8 mouse cellular contexts compared by ENCODE assay signal in genomic region chr9:114672703-114673561, GRCm38 (mm10). TPM values are rescaled to one million over a fixed set of nuclear protein-coding genes. Genes with fewer than 3 reads are reported as not detected.
A peak's percentile ranks its signal among the peaks of the same experiment; 100 is the strongest.
DNase-seq lines count a peak whose midpoint lies in the region; ATAC-seq and TF ChIP-seq lines count a peak whose summit lies in the region.

No protein-coding gene starts in this region.

- H3K4me2 ChIP-seq in hindbrain, embryonic 13.5 days, result peak overlapping the region; percentile 61

- no peaks in the 10 kb centered on the region for H3K4me1 ChIP-seq in bone marrow, adult 2 months (ENCODE audit: control insufficient read depth, insufficient read depth, low read length)
- peaks cover 13% of the 10 kb centered on the region for H3K4me1 ChIP-seq in forebrain, embryonic 10.5 days
- H3K4me1 ChIP-seq in hindbrain, embryonic 13.5 days (replicated peaks), result peaks cover 9% of the 10 kb centered on the region
- H3K4me1 ChIP-seq in megakaryocyte, embryonic 14.5 days, result peaks cover 26% of the 10 kb centered on the region

- H3K36me3 ChIP-seq in forebrain, embryonic 10.5 days (replicated peaks), result no peaks in the 10 kb centered on the region
- no peaks in the 10 kb centered on the region for H3K36me3 ChIP-seq in hindbrain, embryonic 13.5 days
- H3K36me3 ChIP-seq in megakaryocyte, embryonic 14.5 days (replicated peaks; ENCODE audit: low read length), result no peaks in the 10 kb centered on the region

- TF ChIP-seq POLR2A in bone marrow, adult 2 months (IDR thresholded peaks at IDR 0.05; ENCODE audit: borderline replicate concordance, control insufficient read depth, low read depth, low read length), result no peak

- 0 out of 2 replicates have a peak, but pooled peaks cover 5% of the 10 kb centered on the region for H3K27me3 ChIP-seq in forebrain, embryonic 10.5 days (ENCODE audit: poor library complexity, severe bottlenecking)
- no peaks in the 10 kb centered on the region for H3K27me3 ChIP-seq in hindbrain, embryonic 13.5 days
- peaks cover 42% of the 10 kb centered on the region for H3K27me3 ChIP-seq in megakaryocyte, embryonic 14.5 days (replicated peaks)

- intact Hi-C loops in gastrocnemius, adult 2 months (cut with DNase I), result no loop called here

- DNase-seq in gastrocnemius, adult 2 months, result peak; percentile 39
- DNase-seq in gastrocnemius, adult 8-10 months (ENCODE audit: low spot score in 2 of 2), result no peak
- peak; percentile 27 for DNase-seq in forebrain, embryonic 10.5 days (ENCODE audit: extremely low spot score, low spot score)
- DNase-seq in right cerebral cortex, postnatal 25 days, result peak; percentile 32
- no peak for DNase-seq in adrenal gland, postnatal 4 days (ENCODE audit: low spot score in 2 of 2)

- H3K4me3 ChIP-seq in gastrocnemius, adult 2 months, result peak overlapping the region; percentile 70
- peak overlapping the region; percentile 3 for H3K4me3 ChIP-seq in bone marrow, adult 2 months (replicated peaks; ENCODE audit: control insufficient read depth, low read depth, low read length)
- peak overlapping the region; percentile 45 for H3K4me3 ChIP-seq in forebrain, embryonic 10.5 days
- peak overlapping the region; percentile 37 for H3K4me3 ChIP-seq in hindbrain, embryonic 13.5 days
- H3K4me3 ChIP-seq in megakaryocyte, embryonic 14.5 days (replicated peaks), result peak overlapping the region; percentile 87

- peak overlapping the region; percentile 76 for H3K27ac ChIP-seq in gastrocnemius, adult 2 months
- no peak overlapping the region for H3K27ac ChIP-seq in bone marrow, adult 2 months (ENCODE audit: control insufficient read depth, insufficient read depth, low read depth, low read length, poor library complexity)
- peak overlapping the region; percentile 51 for H3K27ac ChIP-seq in forebrain, embryonic 10.5 days
- H3K27ac ChIP-seq in hindbrain, embryonic 13.5 days, result peak overlapping the region; percentile 89

- no peaks in the 10 kb centered on the region for H3K9me3 ChIP-seq in forebrain, embryonic 10.5 days
- H3K9me3 ChIP-seq in hindbrain, embryonic 13.5 days, result no peaks in the 10 kb centered on the region
- peaks cover 8% of the 10 kb centered on the region for H3K9me3 ChIP-seq in megakaryocyte, embryonic 14.5 days

- TF ChIP-seq CTCF in gastrocnemius, adult 2 months (IDR thresholded peaks at IDR 0.05), result no peak
- no peak for TF ChIP-seq CTCF in bone marrow, adult 2 months (IDR thresholded peaks at IDR 0.05; ENCODE audit: control insufficient read depth, insufficient read depth, low read length)

- ATAC-seq in hindbrain, embryonic 13.5 days (ENCODE audit: low FRiP score), result peak; percentile 82

- WGBS in bone marrow, adult 2 months, result 7% methylated on average over 24 of the region's 24 CpGs
- 5% methylated on average over 24 of the region's 24 CpGs for WGBS in forebrain, embryonic 10.5 days
- 5% methylated on average over 24 of the region's 24 CpGs for WGBS in hindbrain, embryonic 13.5 days

- peak overlapping the region; percentile 68 for H3K9ac ChIP-seq in hindbrain, embryonic 13.5 days

RNA-seq across cellular contexts. Expression of gene Dync1li1, which starts 15.7 kb away (rescaled TPM):
- total RNA-seq in gastrocnemius, adult 2 months (2021), result 10 to 100 TPM; 33.7 to 36.5 TPM
- total RNA-seq in gastrocnemius, adult 8-10 months (2022), result 10 to 100 TPM; 33.7 to 37.2 (median 35.5) TPM
- 17.9 and 25.0 TPM in 2 replicates for polyA plus RNA-seq in bone marrow, adult 2 months (2011; ENCODE audit: insufficient read depth, insufficient read length, low replicate concordance, missing spikeins)
- 74.6 and 78.8 TPM in 2 replicates for polyA plus RNA-seq in forebrain, embryonic 10.5 days (2016; fragmentation: Nextera tagmentation; extraction: Ambion mirVana)
- 124 and 148 TPM in 2 replicates for polyA plus RNA-seq in hindbrain, embryonic 13.5 days (2015; fragmentation: Nextera tagmentation; extraction: Ambion mirVana)
- polyA plus RNA-seq in megakaryocyte, embryonic 14.5 days (2012; ENCODE audit: insufficient read depth, low replicate concordance), result 12.7 and 15.1 TPM in 2 replicates
- 10 to 100 TPM; 45.7 to 49.6 TPM for total RNA-seq in adrenal gland, postnatal 4 days (2021)

RNA-seq across cellular contexts. Expression of gene Cnot10, which starts 32.9 kb away (rescaled TPM):
- 10 to 100 TPM; 17.1 TPM for total RNA-seq in gastrocnemius, adult 2 months (2021)
- total RNA-seq in gastrocnemius, adult 8-10 months (2022), result 10 to 100 TPM; 13.6 to 18.4 (median 15.9) TPM
- 20.6 and 34.5 TPM in 2 replicates for polyA plus RNA-seq in bone marrow, adult 2 months (2011; ENCODE audit: insufficient read depth, insufficient read length, low replicate concordance, missing spikeins)
- polyA plus RNA-seq in forebrain, embryonic 10.5 days (2016; fragmentation: Nextera tagmentation; extraction: Ambion mirVana), result 73.7 and 74.4 TPM in 2 replicates
- polyA plus RNA-seq in hindbrain, embryonic 13.5 days (2015; fragmentation: Nextera tagmentation; extraction: Ambion mirVana), result 54.7 and 59.0 TPM in 2 replicates
- polyA plus RNA-seq in megakaryocyte, embryonic 14.5 days (2012; ENCODE audit: insufficient read depth, low replicate concordance), result 7.8 and 9.6 TPM in 2 replicates
- 10 to 100 TPM; 59.5 to 61.9 TPM for total RNA-seq in adrenal gland, postnatal 4 days (2021)

RNA-seq across cellular contexts. Expression of gene Cmtm6, which starts 58.0 kb away (rescaled TPM):
- 1 to 10 TPM; 7.3 to 7.9 TPM for total RNA-seq in gastrocnemius, adult 2 months (2021)
- 1 to 10 TPM; 4.1 to 5.2 (median 4.5) TPM for total RNA-seq in gastrocnemius, adult 8-10 months (2022)
- 12.4 and 21.3 TPM in 2 replicates for polyA plus RNA-seq in bone marrow, adult 2 months (2011; ENCODE audit: insufficient read depth, insufficient read length, low replicate concordance, missing spikeins)
- polyA plus RNA-seq in forebrain, embryonic 10.5 days (2016; fragmentation: Nextera tagmentation; extraction: Ambion mirVana), result 29.1 and 29.9 TPM in 2 replicates
- 20.5 and 21.8 TPM in 2 replicates for polyA plus RNA-seq in hindbrain, embryonic 13.5 days (2015; fragmentation: Nextera tagmentation; extraction: Ambion mirVana)
- polyA plus RNA-seq in megakaryocyte, embryonic 14.5 days (2012; ENCODE audit: insufficient read depth, low replicate concordance), result 4.9 and 10.3 TPM in 2 replicates
- 10 to 100 TPM; 75.0 to 75.9 TPM for total RNA-seq in adrenal gland, postnatal 4 days (2021)

Comparison
In these comparisons a context has a peak if more than half of its experiments do, and no peak if none do; other contexts are left out.
1. DNase-seq: peak in gastrocnemius, adult 2 months (single experiment), forebrain, embryonic 10.5 days (single experiment) and right cerebral cortex, postnatal 25 days (single experiment); none in gastrocnemius, adult 8-10 months (0 of 2) and adrenal gland, postnatal 4 days (0 of 2).
2. H3K4me3 ChIP-seq: peak in every context shown above with its lines; median percentile 87 in megakaryocyte, embryonic 14.5 days; 70 in gastrocnemius, adult 2 months; 45 in forebrain, embryonic 10.5 days; 37 in hindbrain, embryonic 13.5 days; 3 in bone marrow, adult 2 months.